Mouse (Mus musculus) granulocyte monocyte progenitor cell, adult 5-6 weeks (primary cell): ENCODE measurements around the gene Gm11757. TPM values are rescaled to one million over a fixed set of nuclear protein-coding genes. Genes with fewer than 3 reads are reported as not detected.
"Not testable (repeated sequence)": the region's sequence is repeated elsewhere in the genome, so short reads cannot be mapped to it uniquely, and the experiment has no call there.

Experiments
- ATAC-seq: replicated peaks from 2 replicates; pipeline ENCODE4 v1.8.0; 2016; ENCODE audit warnings: mild to moderate bottlenecking, moderate TSS enrichment, inconsistent platforms; ENCODE audit not compliant: poor library complexity, severe bottlenecking
- total RNA-seq, 2 experiments: library from RNA; stranded (forward) in 1 of 2; stranded (reverse) in 1 of 2; fragments of 200-712, 200-1000 nt in 1 of 2; fragments of >200 nt in 1 of 2; fragmentation: Nextera tagmentation in 1 of 2; gene quantifications; 2 replicates each; pipeline ENCODE4 v1.2.3; 2014 to 2017

Gm11757 gene
- total RNA-seq (2014; fragmentation: Nextera tagmentation): not detected in 2 replicates
- not detected in 2 replicates for total RNA-seq (2017)

- not testable (repeated sequence) for ATAC-seq
Measured at GRCm38 (mm10) chr4:73891012-73891411, at the start of gene Gm11757. TSS of gene Gm11757 (minus strand) at chr4:73891112.

GRCm38 (mm10) chr4:73920660-73921059 lies 29.7 kb upstream of the Gm11757 start, which contains the start of gene Gm11756:
TSS of gene Gm11756 (minus strand) at chr4:73920760.
- ATAC-seq: not testable (repeated sequence)

GRCm38 (mm10) chr4:73905853-73906252 lies 14.9 kb upstream of the Gm11757 start, which contains the start of gene Gm13871:
TSS of gene Gm13871 (minus strand) at chr4:73905953.
- not testable (repeated sequence) for ATAC-seq

GRCm38 (mm10) chr4:73876166-73876565 lies 14.7 kb downstream of the Gm11757 start, which contains the start of gene Gm11758:
TSS of gene Gm11758 (minus strand) at chr4:73876266.
- ATAC-seq: not testable (repeated sequence)

Other genes with a start within 250 kb of the Gm11757 start
- not detected in 2 replicates for gene Gm11239, start 222.8 kb downstream of the Gm11757 start, total RNA-seq (2014; fragmentation: Nextera tagmentation)
- gene Gm11239, start 222.8 kb downstream of the Gm11757 start, total RNA-seq (2017): not detected in 2 replicates
- not detected in 2 replicates for gene Gm428, start 207.6 kb downstream of the Gm11757 start, total RNA-seq (2014; fragmentation: Nextera tagmentation)
- gene Gm428, start 207.6 kb downstream of the Gm11757 start, total RNA-seq (2017): not detected in 2 replicates
- gene Rasef, start 100.1 kb downstream of the Gm11757 start, total RNA-seq (2014; fragmentation: Nextera tagmentation): not detected in 2 replicates
- gene Rasef, start 100.1 kb downstream of the Gm11757 start, total RNA-seq (2017): not detected in 2 replicates
- not detected in 2 replicates for gene Gm11758, start 14.8 kb downstream of the Gm11757 start, total RNA-seq (2014; fragmentation: Nextera tagmentation)
- gene Gm11758, start 14.8 kb downstream of the Gm11757 start, total RNA-seq (2017): not detected in 2 replicates
- not detected in 2 replicates for gene Gm13871, start 14.8 kb upstream of the Gm11757 start, total RNA-seq (2014; fragmentation: Nextera tagmentation)
- not detected in 2 replicates for gene Gm13871, start 14.8 kb upstream of the Gm11757 start, total RNA-seq (2017)
- not detected in 2 replicates for gene Gm11756, start 29.6 kb upstream of the Gm11757 start, total RNA-seq (2014; fragmentation: Nextera tagmentation)
- not detected in 2 replicates for gene Gm11756, start 29.6 kb upstream of the Gm11757 start, total RNA-seq (2017)
- gene 2310002L09Rik, start 59.7 kb upstream of the Gm11757 start, total RNA-seq (2014; fragmentation: Nextera tagmentation): not detected in 2 replicates
- not detected in 2 replicates for gene 2310002L09Rik, start 59.7 kb upstream of the Gm11757 start, total RNA-seq (2017)
- gene Frmd3, start 122.3 kb upstream of the Gm11757 start, total RNA-seq (2014; fragmentation: Nextera tagmentation): not detected in 2 replicates
- gene Frmd3, start 122.3 kb upstream of the Gm11757 start, total RNA-seq (2017): not detected in 2 replicates